Mouse (Mus musculus) heart, embryonic 14.5 days (tissue): ENCODE results near the gene Dus3l. TPM values are rescaled to one million over a fixed set of nuclear protein-coding genes. Genes with fewer than 3 reads are reported as not detected.
A peak's percentile ranks its signal among the peaks of the same experiment; 100 is the strongest.

Source experiments
- ATAC-seq: fragments of 200-750 bp; cut with Nextera tagmentation; 2 replicates; pipeline ENCODE4 v1.8.0; 2017; ENCODE audit warnings: low read depth, moderate TSS enrichment; ENCODE audit not compliant: insufficient number of reproducible peaks, insufficient read depth, low FRiP score
- H3K27ac ChIP-seq, 2 experiments: fragments of 200-500 bp in 1 of 2; fragments of 300-500 bp in 1 of 2; sonication (generic) in 1 of 2; replicated peaks in 1 of 2; 2 replicates each; pipeline ENCODE4 v1.5.1; 2012 to 2014; ENCODE audit warnings: low read depth in 2 of 2, low read length in 2 of 2, control low read depth in 1 of 2, mild to moderate bottlenecking in 1 of 2, mixed read lengths in 1 of 2; ENCODE audit not compliant: control insufficient read depth in 1 of 2, insufficient read depth in 1 of 2
- H3K27me3 ChIP-seq: fragments of 300-500 bp; sonication (generic); 2 replicates; pipeline ENCODE4 v1.6.1; 2014; ENCODE audit warnings: mild to moderate bottlenecking, low read length, control low read depth; ENCODE audit not compliant: control insufficient read depth, insufficient read depth
- H3K36me3 ChIP-seq: fragments of 300-500 bp; sonication (generic); 2 replicates; pipeline ENCODE4 v1.6.1; 2014; ENCODE audit warnings: mild to moderate bottlenecking, control low read depth, low read length, mixed read lengths; ENCODE audit not compliant: control insufficient read depth, insufficient read depth
- H3K4me1 ChIP-seq, 2 experiments: fragments of 200-500 bp in 1 of 2; fragments of 300-500 bp in 1 of 2; sonication (generic) in 1 of 2; 2 replicates each; pipeline ENCODE4 v1.6.1; 2012 to 2014; ENCODE audit warnings: low read length in 2 of 2, control low read depth in 1 of 2, mixed read lengths in 1 of 2; ENCODE audit not compliant: control insufficient read depth in 2 of 2, insufficient read depth in 2 of 2
- H3K4me2 ChIP-seq: fragments of 300-500 bp; sonication (generic); 2 replicates; pipeline ENCODE4 v1.6.1; 2014; ENCODE audit warnings: mild to moderate bottlenecking, low read length
- H3K4me3 ChIP-seq, 2 experiments: fragments of 200-500 bp in 1 of 2; fragments of 300-500 bp in 1 of 2; sonication (generic) in 1 of 2; 2 replicates each; pipeline ENCODE4 v1.5.1; 2012 to 2014; ENCODE audit warnings: low read length in 2 of 2, mild to moderate bottlenecking in 2 of 2, control low read depth in 1 of 2, low read depth in 1 of 2, moderate library complexity in 1 of 2; ENCODE audit not compliant: control insufficient read depth in 1 of 2, insufficient read depth in 1 of 2
- H3K9ac ChIP-seq: fragments of 300-500 bp; sonication (generic); 2 replicates; pipeline ENCODE4 v1.6.1; 2014; ENCODE audit warnings: mild to moderate bottlenecking, low read length
- H3K9me3 ChIP-seq: fragments of 300-500 bp; sonication (generic); 2 replicates; pipeline ENCODE4 v1.6.1; 2016; ENCODE audit warnings: low read length, control low read depth; ENCODE audit not compliant: control insufficient read depth
- WGBS: fragments of 180-500 bp; shearing (Covaris S2); extraction: QIAGEN DNeasy Blood & Tissue Kit; methylation state at CpG from one replicate; pipeline ENCODE4 v1.1.7; 2014; 5-methylcytosine and 5-hydroxymethylcytosine counted together
- polyA plus RNA-seq: library from polyadenylated mRNA; unstranded; fragments of >200 nt; fragmentation: Nextera tagmentation; extraction: Ambion mirVana; gene quantifications from 2 replicates; pipeline ENCODE4 v1.2.1, GENCODE M21; 2014

Dus3l gene
- polyA plus RNA-seq, 1 experiment from 2014 or later, result 31.3 TPM

GRCm38 (mm10) chr17:56738221-56738620 is 26.3 kb upstream of the Dus3l start:
- Histone ChIP-seq H3K4me2 (no peak overlapping the region), H3K27ac (no peak overlapping the region), H3K4me3 (no peak overlapping the region), H3K9ac (no peak overlapping the region), H3K27me3 (no peaks in the 10 kb centered on the region; the same call in none of the 2 replicates), H3K36me3 (no peaks in the 10 kb centered on the region), H3K4me1 (peaks cover 15 to 23% of the 10 kb centered on the region in 2 experiments), H3K9me3 (no peaks in the 10 kb centered on the region)
- 82% methylated on average over 10 of the region's 10 CpGs for WGBS
- ATAC-seq, result no peak

DNA sequence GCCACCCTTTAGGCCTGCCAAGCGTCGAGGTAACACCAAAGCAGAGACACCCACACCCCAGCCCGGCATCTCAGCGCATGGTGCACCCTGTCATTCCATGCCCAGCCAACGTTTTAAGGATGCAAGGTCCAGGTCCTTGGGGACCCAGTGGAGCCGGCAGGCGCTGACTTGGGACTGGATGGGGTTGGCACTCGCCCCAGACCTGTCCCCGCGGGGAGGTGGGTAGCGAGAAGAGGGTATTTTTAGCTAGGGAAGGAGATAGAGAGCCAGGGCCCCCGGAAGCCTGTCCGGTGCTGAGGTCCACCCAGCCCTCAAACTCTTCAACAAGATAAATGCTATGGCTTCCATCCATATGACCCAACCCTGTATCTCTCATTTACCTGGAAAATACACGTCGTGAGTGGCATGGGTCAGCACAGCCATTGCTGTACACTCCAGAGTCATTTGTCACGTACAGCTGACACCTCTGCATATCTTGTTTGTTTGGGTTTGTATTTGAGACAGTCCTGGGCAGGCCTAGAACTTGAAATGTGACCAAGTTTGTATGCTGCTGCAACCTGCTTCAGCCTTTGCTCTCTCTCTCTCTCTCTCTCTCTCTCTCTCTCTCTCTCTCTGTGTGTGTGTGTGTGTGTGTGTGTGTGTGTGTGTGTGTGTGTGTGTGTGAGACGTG is 24.3 kb upstream of the Dus3l start:
- ATAC-seq, result peak; percentile 84

DNA sequence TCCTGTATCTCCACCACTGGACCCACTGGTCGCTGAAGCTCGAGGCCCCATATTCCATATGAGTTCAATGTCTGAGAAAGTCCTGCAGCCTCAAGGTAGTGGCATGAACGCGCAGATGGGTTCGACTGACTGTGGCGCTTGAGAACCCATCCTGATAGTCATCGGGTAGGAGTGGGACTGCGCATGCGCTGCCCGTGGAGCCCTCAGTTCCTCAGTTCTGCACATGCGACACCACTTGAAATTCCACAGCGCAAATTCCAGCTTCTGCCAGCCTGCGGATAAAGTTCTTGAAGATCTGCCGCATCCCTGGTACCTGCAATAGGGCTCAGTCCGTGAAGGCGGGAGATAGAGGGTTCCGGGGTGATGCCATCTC is 23.8 kb upstream of the Dus3l start:
- Histone ChIP-seq H3K36me3 (no peaks in the 10 kb centered on the region), H3K27me3 (no peaks in the 10 kb centered on the region; the same call in 1 of the 2 replicates), H3K9ac (no peak overlapping the region), H3K4me2 (0 out of 2 replicates have a peak overlapping the region, but pooled peaks have one; percentile 18), H3K4me3 (no peak overlapping the region), H3K27ac (peak overlapping the region; percentile 78 to 80), H3K9me3 (no peaks in the 10 kb centered on the region), H3K4me1 (peaks cover 15 to 23% of the 10 kb centered on the region in 2 experiments)
- 56% methylated on average over 17 of the region's 17 CpGs for WGBS
- peak; percentile 24; the same call in 1 of the 2 replicates for ATAC-seq

More for the DNA sequence above, 24.3 kb upstream of the Dus3l start:
- 29% methylated on average over 17 of the region's 17 CpGs for WGBS
- H3K27me3 ChIP-seq, result no peaks in the 10 kb centered on the region; the same call in 1 of the 2 replicates
- no peaks in the 10 kb centered on the region for H3K9me3 ChIP-seq
- no peak overlapping the region for H3K4me3 ChIP-seq
- H3K9ac ChIP-seq, result no peak overlapping the region
- H3K4me1 ChIP-seq, result peaks cover 15 to 23% of the 10 kb centered on the region in 2 experiments
- H3K36me3 ChIP-seq, result no peaks in the 10 kb centered on the region
- peak overlapping the region; percentile 18; the same call in 1 of the 2 replicates for H3K4me2 ChIP-seq
- H3K27ac ChIP-seq, result peak overlapping the region; percentile 78 to 80

GRCm38 (mm10) chr17:56744173-56744572 is 20.4 kb upstream of the Dus3l start:
- H3K27ac ChIP-seq, result no peak overlapping the region
- no peak overlapping the region for H3K4me3 ChIP-seq
- WGBS, result 55% methylated on average over 5 of the region's 5 CpGs
- H3K27me3 ChIP-seq, result no peaks in the 10 kb centered on the region
- H3K4me1 ChIP-seq, result peaks cover 16 to 19% of the 10 kb centered on the region in 2 experiments
- no peak for ATAC-seq
- H3K36me3 ChIP-seq, result no peaks in the 10 kb centered on the region
- H3K9ac ChIP-seq, result no peak overlapping the region
- H3K9me3 ChIP-seq, result no peaks in the 10 kb centered on the region
- H3K4me2 ChIP-seq, result no peak overlapping the region

GRCm38 (mm10) chr17:56751404-56752072 is 13.0 kb upstream of the Dus3l start:
- peak overlapping the region; percentile 61; the same call in 1 of the 2 replicates for H3K9ac ChIP-seq
- 21% methylated on average over 70 of the region's 71 CpGs for WGBS

DNA sequence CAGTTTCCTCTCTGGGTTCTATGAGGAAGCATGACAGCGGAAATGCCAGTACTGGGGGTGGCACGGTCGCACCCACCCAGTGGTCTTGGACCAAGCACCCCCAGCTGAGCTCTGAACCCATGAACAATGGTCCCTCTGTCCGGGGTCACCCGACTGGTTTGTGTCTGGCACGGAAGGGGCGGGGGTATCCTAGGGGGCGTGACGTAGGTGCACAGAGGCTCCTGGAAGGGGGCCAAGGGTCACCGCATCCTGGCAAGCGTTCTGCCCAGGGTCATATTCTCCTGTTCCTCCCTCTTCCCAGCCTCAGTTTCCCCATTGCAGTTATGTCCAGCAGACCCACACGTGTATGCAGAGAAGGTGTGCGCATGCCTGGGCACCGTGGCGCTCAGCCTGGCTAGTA is 11.1 kb upstream of the Dus3l start:
- Histone ChIP-seq H3K9me3 (0 out of 2 replicates have a peak, but pooled peaks cover 2% of the 10 kb centered on the region), H3K4me3 (no peak overlapping the region), H3K9ac (no peak overlapping the region), H3K27me3 (peaks cover 78% of the 10 kb centered on the region), H3K4me2 (no peak overlapping the region), H3K4me1 (peaks cover 3 to 10% of the 10 kb centered on the region in 2 experiments; a peak in 3 of 4 replicates), H3K27ac (no peak overlapping the region), H3K36me3 (no peaks in the 10 kb centered on the region)
- ATAC-seq, result no peak
- 28% methylated on average over 15 of the region's 15 CpGs for WGBS

More at GRCm38 (mm10) chr17:56751404-56752072, 13.0 kb upstream of the Dus3l start:
- H3K4me3 ChIP-seq, result peak overlapping the region; percentile 22 to 38
- H3K27me3 ChIP-seq, result peaks cover 61% of the 10 kb centered on the region
- no peaks in the 10 kb centered on the region for H3K36me3 ChIP-seq
- 0 out of 2 replicates have a peak, but pooled peaks cover 2% of the 10 kb centered on the region for H3K9me3 ChIP-seq
- H3K4me2 ChIP-seq, result peak overlapping the region; percentile 61
- H3K4me1 ChIP-seq, result peaks cover 3 to 7% of the 10 kb centered on the region in 2 experiments; a peak in 2 of 4 replicates
- ATAC-seq, result peak; percentile 51
- H3K27ac ChIP-seq, result no peak overlapping the region

GRCm38 (mm10) chr17:56754271-56755185 is 10.0 kb upstream of the Dus3l start:
- ATAC-seq, result no peak
- 0 out of 2 replicates have a peak, but pooled peaks cover 2% of the 10 kb centered on the region for H3K9me3 ChIP-seq
- H3K4me2 ChIP-seq, result 0 out of 2 replicates have a peak overlapping the region, but pooled peaks have one; percentile 4
- H3K4me1 ChIP-seq, result peaks cover 3 to 10% of the 10 kb centered on the region in 2 experiments; a peak in 3 of 4 replicates
- H3K4me3 ChIP-seq, result peak overlapping the region in 1 of 2 experiments; percentile 4; a peak in 1 of 4 replicates
- 12% methylated on average over 36 of the region's 36 CpGs for WGBS
- H3K36me3 ChIP-seq, result no peaks in the 10 kb centered on the region
- no peak overlapping the region for H3K27ac ChIP-seq
- no peak overlapping the region for H3K9ac ChIP-seq
- peaks cover 78% of the 10 kb centered on the region for H3K27me3 ChIP-seq
